Mouse (Mus musculus) heart, postnatal 25 days (tissue): ENCODE measurements around the gene Gm17555. TPM values are rescaled to one million over a fixed set of nuclear protein-coding genes. Genes with fewer than 3 reads are reported as not detected.
"Not testable (repeated sequence)": the region's sequence is repeated elsewhere in the genome, so short reads cannot be mapped to it uniquely, and the experiment has no call there.

ENCODE experiments used
- DNase-seq: peaks from one replicate; pipeline ENCODE4 v3.0.0; 2022; ENCODE audit warnings: low spot score
- intact Hi-C: fragments of 180-260 bp; cut with DNase I; formaldehyde crosslinking; loops from one replicate; pipeline ENCODE4 v1.15.1; 2025
- total RNA-seq, 2 experiments: library from RNA; stranded (reverse); gene quantifications; 2 replicates each; pipeline ENCODE4 v1.2.3; 2021

Gene Gm17555
- total RNA-seq, result not detected

DNA sequence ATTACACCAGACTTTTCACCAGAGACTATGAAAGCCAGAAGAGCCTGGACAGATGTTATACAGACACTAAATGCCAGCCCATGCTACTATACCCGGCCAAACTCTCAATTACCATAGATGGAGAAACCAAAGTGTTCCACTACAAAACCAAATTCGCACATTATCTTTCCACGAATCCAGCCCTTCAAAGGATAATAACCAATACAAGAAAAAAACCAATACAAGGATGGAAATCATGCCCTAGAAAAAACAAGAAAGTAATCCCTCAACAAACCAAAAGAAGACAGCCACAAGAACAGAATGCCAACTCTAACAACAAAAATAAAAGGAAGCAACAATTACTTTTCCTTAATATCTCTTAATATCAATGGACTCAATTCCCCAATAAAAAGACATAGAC, at the start of gene Gm17555:
Gm17555 (plus strand) TSS at position 301 of the 400 bp plus-strand sequence.
- intact Hi-C loops, DNase-seq: not testable (repeated sequence)

DNA sequence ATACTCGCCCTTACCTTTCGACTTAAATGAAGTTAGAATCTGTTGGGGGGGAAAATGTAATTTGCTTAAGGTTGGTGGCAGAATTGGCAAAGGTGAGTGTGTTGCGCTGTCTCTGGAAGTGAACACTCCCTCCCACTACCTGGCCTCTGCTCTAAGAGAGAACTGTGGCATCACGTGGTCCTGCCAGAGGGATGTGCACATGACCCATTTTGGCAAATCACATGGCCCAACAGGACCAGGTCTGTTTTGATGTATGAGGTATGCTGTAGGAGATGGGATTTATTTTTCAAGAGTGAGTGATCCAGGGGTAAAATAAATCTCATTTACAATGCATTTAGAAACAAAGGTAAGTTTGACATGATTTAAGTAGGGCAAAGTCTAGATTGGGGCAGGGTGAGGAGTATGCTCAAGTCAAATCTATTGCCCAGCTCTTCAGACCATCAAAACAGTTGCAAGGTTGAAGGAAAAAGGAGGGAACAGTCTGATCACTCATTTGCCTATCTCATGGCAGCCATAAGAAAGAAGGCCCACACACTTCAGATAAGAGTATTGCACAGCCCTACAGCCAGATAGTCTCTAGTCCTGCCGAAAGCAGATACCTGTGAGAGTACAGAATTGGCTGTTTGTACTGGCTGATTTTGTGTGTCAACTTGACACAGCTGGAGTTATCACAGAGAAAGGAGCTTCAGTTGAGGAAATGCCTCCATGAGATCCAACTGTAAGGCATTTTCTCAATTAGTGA, 49.5 kb upstream of the Gm17555 start:
- intact Hi-C loops, result no loop called here
- no peak for DNase-seq

DNA sequence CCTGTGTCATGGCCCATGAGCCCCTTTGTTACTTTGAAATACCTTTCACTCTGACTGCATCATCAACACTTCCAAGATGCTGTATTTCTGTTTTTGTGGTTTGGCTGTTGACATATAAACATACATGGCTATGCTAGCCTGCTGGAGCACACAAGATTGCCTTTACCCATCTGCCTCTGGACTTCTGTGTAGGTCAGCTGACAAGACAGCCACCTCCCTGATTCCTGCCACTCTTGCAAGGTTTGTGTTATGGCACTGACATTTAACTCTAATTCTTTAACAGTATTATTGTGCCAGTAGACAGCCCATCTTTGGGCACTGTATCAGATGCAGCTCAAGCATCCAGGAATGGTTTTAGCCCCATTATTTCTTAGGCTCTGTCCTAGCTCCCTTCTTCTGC, 48.6 kb upstream of the Gm17555 start:
- DNase-seq, result no peak
- intact Hi-C loops, result no loop called here

DNA sequence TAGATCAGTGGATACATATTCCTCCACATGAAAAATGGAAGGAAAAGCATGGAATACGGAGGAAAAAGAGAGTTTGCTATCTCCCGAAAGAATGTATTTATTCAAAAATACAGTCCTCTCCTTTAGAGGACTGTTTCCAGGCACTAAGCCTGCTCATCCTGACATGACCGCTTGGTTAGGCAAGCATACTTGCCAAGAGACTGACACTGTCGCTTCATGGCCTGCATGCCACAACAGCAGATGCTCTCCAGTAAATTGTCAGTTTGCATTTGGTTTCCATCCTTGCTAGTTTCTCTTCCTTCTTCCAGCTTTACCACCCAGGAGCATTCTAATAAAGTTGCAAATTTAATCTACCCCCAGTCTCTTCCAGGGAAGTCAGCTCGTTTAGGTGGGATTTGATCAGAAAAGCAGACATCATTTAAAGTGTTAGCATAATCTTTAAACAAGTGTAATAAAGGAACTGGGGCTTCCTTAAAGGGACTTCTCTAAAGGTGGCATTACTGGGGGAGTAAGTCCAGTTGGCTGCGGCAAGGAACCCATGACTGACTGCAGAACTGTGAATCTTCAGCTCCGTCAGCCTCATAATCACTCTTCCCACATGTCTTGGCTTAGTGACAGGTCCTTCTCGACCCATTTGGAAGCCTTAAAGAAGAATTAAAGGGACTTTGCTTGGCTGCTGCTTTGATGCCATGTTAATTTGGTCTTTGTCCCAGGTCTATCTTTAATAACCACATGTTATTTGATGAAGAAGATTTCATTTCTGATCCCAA, 47.9 kb upstream of the Gm17555 start:
- intact Hi-C loops, result no loop called here
- DNase-seq, result no peak

DNA sequence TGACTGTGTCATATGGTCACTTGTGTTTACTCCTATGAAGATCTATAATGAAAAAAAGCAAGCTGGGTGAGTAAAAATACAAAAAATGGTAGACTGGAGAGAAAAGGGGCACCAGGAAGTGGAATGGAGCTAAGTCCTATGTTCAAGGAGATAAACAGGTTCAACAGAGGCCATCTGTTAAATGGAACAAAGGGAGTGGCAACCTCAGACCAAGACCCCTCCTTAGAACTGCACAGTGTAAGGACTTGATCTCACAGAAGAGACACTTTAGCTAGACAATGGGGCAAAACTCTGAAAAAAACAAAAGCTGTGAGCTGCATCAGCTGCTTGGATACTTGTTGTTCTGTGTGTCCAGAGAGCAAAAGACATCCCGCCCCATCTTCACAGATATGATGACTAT, 43.5 kb upstream of the Gm17555 start:
- no peak for DNase-seq
- intact Hi-C loops, result no loop called here

DNA sequence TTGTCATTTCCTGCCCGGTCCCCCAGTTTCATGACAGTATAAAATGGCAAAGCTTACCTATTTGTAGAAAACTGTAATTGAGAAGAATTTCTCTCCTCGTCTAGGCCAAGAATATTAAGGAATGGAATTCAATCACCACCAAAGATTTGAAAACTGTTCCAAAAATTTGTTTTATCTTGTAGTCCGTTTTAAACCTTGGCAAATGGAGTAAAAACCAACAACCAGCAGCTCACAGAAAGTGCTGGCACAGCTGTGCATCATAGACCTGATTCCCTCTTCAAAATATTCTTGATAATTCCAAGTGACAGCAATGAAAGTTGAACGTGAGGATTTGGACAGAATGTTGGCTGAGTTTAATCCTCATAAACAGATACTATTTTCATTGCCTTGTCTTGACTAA, 23.6 kb upstream of the Gm17555 start:
- no peak for DNase-seq
- intact Hi-C loops, result no loop called here

DNA sequence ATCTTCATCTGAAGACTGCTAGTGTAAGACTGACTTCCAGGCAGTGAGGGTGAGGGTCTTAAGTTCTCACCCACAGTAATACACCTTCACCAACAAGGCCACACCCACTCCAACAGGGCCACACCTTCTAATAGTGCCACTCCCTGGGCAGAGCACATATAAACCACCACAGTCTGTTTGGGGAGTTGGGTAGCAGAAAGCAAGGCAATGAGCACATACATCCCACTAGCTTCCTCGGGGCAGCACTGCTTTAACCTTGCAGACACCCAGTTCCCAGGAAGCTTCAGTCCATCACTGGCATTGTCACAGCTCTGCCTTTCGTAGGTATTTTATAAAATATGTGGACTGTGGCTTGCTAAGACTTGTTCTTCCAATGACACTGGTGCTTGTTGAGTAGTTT, 22.8 kb upstream of the Gm17555 start:
- intact Hi-C loops, result no loop called here
- DNase-seq, result no peak

DNA sequence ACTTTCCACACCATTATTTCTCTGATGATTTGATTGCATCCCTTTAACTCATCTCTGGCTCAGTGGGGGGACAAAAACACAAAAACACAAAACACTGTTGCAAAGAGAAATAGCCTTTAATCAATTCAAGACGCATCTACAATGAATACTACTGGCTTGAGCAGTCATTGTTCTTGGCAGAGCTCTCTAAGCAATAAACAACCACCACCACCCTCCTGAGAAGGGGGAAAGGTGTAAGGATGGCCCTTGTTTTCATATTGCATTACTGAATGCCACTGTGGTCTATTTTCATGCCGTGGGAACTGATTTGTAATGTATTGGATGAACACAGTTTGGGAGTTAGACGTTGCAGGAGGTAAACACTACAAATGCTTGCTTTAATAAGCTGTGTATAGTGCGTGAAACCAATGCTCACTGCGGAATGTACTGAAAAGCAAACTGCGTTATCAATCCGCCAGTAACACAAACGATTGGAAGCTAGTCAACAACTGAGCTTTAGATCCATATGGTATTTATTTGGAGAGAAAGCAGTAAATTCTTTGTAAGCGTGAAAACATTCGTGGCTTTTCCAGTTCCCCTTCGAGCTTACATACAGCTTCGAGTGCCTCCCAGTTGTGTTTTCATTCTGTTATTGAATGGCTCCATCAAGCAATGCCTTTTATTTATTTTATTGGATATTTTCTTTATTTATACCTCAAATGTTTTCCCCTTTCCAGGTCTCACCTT, 19.1 kb upstream of the Gm17555 start:
- no peak for DNase-seq
- intact Hi-C loops, result no loop called here

DNA sequence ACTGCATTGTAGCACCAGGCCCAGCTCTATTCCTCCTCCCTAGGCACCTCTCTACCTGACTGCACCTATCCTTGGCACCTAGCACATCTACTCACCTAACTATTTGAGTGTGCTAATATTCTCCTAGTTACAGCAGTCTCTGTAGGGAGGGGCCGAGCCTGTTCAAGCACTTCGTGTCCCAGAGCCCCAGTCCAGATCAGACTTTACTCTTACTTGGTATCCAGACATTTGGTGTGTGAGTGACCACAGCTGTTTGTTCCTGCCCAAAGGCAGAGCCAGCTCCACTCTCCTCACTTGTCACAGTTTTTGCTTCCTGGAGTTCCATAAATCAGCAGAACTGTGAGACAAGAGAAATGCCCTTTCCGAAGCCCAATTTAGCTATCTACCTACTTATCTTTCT, 15.9 kb upstream of the Gm17555 start:
- peak; percentile 6 for DNase-seq
- intact Hi-C loops, result no loop called here

DNA sequence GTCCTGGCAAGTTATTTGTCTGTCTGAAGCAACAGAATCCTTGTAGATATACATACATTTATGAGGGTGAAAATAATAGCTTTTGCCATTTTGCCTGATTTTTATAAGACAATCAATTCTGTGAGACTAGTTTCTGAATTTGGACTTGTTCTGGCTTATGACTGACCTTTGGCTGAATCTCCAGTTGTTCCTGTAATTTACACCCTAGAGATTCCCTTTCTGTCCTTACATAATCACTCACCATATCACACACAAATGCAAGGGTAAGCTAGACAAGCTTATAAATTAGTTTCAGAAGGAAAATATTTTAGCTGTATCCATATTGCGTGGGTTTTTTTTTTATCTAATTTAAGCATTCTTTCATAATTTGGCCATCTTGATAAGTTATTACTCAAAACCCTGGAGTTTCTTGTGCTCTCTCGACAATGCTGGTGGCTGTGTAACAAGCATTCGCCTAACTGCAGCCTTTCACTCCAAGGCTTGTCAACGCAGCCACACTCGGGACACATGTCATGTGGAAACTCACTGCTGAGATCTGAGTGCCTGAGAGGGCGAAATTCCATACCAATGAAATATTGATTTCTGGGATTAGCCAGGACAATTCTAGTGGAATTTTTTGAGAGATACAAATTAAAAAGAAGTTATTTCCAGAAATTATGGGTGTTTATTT, 3.8 kb upstream of the Gm17555 start:
- DNase-seq, result no peak
- intact Hi-C loops, result no loop called here

DNA sequence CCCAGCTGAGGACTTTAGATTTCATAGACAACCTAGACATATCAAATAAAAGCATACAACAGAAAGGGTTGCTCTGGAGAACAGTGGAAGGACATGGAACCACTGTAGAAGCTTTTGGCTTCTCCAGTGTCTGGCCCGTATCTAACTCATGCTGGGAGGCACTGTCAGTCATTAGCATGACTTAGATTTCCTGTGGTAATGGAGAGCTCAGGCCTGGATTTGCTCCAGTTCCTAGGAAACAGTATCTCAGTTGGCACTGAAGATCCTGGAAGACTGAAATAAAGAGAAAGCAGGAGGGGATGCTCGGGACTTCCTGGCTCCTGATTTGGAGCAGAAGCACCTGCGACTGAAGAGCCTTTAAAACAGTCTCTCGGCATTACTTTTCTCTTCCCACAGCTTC, 12.7 kb downstream of the Gm17555 start:
- intact Hi-C loops, result no loop called here
- no peak for DNase-seq

DNA sequence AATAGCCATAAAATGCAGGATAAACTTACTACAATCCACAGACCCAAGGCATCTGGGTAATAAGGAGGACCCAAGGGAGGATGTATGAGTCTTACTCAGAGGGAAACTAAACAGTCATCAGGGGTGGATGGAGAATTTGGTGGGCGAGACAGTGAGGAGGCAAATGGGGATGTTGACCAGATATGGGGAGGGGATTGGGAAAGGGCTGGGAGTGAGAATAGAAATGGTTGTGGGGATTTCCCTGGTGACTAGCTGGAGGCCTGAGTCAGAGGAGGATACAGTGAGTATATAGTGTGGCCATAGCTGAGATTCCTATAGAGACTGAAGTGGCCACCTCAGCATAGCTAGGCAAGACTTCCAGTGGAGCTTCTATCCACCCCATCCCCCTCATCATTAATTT, 16.8 kb downstream of the Gm17555 start:
- intact Hi-C loops, result no loop called here
- DNase-seq, result no peak

DNA sequence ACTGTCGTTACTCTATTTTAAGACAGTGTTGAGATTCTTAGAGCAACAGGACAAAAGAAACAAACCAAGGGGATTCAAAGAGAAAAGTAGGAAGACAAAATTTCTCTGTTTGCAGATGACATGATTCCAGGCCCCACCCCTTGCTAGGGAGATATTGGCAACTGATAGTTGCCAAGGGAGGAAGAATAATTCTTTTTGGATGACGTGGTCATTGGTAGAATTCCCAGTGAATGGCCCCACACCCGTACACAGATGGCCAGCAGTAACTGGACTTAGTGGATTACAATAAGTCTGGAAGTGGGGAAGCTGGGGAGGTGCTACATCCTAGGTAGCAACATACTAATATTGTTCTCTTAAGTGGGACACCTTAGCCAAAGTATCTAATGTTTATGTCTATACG, 22.0 kb downstream of the Gm17555 start:
- intact Hi-C loops, result no loop called here

DNA sequence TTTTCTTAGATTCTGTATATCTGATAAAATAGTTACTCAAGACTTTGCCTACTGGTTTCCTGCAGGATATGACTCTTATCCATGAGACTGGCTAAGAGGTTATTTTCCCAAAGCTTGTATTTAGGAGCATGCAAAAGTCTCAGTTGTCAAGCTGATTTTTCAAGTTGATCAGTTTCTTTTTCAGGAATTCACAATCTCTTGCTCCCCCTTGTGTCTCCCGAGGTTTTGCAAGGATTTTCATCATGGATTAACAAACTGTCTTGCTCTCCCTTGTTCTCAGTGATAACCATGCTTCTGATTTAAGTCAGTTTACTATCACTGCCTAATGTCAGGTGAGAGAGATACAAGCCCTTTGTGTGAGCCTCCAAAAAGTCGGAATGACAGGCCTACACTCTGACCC, 30.5 kb downstream of the Gm17555 start:
- intact Hi-C loops, result loop anchor here (5.0 kb wide), 2 partner anchors 238 to 353 kb away; no protein-coding TSS in a partner anchor
- no peak for DNase-seq

More for the DNA sequence above, 22.0 kb downstream of the Gm17555 start:
- DNase-seq, result peak; percentile 10

DNA sequence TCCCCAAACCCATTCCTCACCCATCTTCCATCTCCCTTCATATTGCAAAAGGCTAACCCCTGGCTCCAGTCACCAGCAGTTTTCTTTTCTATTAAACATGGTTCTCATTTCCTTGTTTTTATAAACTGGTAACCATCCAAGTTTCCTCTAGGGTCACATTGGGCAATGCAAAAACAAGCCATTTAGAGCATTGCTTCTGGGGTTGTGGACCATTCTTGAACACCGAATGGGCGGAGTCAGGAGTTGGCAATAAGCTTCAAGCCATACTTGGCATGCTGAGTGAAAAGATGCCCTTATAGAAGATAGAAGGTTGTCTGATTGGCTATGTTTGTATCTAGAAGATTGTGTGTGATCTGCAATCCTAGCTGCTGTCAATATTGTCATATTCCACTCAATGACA, 33.6 kb downstream of the Gm17555 start:
- no peak for DNase-seq
- intact Hi-C loops, result loop anchor here (5.0 kb wide), 2 partner anchors 241 to 356 kb away; no protein-coding TSS in a partner anchor

DNA sequence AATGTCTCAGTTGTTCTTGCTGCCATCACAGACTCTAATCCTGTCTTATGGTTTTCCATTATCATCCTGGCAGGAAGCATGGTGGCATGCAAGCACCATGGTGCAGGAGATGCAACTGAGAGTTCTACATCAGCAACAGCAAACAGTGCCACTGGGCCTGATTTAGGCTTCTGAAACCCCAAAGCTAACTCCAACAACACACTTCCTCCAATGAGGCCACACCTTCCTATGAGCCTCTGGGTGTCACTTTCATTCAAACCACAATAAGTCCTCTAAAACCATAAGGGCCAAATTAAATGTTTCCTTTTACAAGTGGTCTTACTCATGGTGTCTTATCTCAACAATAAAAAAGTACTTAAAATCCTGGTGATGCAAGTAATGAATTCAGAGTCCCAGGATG, 37.3 kb downstream of the Gm17555 start:
- intact Hi-C loops, result no loop called here

More for the DNA sequence above, 37.3 kb downstream of the Gm17555 start:
- DNase-seq, result no peak
